Mouse (Mus musculus): ENCODE data around the gene C5ar1. TPM values are rescaled to one million over a fixed set of nuclear protein-coding genes. Genes with fewer than 3 reads are reported as not detected.

Gene C5ar1
- total and polyA plus RNA-seq, 3 experiments: not detected

- DNase-seq (ENCODE audit: low read depth, low spot score): no peak
- no peaks in the 10 kb centered on the region for H3K79me2 ChIP-seq (ENCODE audit: control insufficient read depth, insufficient read depth, low read length, poor library complexity)
- no peak overlapping the region for H3K27ac ChIP-seq (ENCODE audit: control insufficient read depth, low read depth, low read length)
- no peaks in the 10 kb centered on the region for H3K27me3 ChIP-seq (ENCODE audit: control insufficient read depth in 1 of 2, insufficient read depth in 2 of 2, low read length in 2 of 2)
- no peaks in the 10 kb centered on the region for H3K36me3 ChIP-seq (ENCODE audit: control insufficient read depth in 1 of 2, insufficient read depth in 2 of 2, low read length in 2 of 2)
- no peak overlapping the region for H3K9ac ChIP-seq (ENCODE audit: control insufficient read depth, low read depth, low read length, poor library complexity, severe bottlenecking)
- TF ChIP-seq CHD2 (IDR thresholded peaks at IDR 0.05; ENCODE audit: low read length) (no peak), BHLHE40 (IDR thresholded peaks at IDR 0.05; ENCODE audit: borderline replicate concordance, low read depth, low read length) (no peak), ZKSCAN1 (IDR thresholded peaks at IDR 0.05; ENCODE audit: low read depth, low read length) (no peak), USF1 (IDR thresholded peaks at IDR 0.05; ENCODE audit: low read depth, low read length) (no peak)
- H3K4me1 ChIP-seq (ENCODE audit: control insufficient read depth in 1 of 2, insufficient read depth in 2 of 2, low read length in 2 of 2): no peaks in the 10 kb centered on the region
- no peak overlapping the region for H3K4me3 ChIP-seq (ENCODE audit: control insufficient read depth in 1 of 2, insufficient read depth in 1 of 2, low read depth in 2 of 2, low read length in 2 of 2)
- no peaks in the 10 kb centered on the region for H3K9me3 ChIP-seq (replicated peaks; ENCODE audit: insufficient read depth, low read length)
These were observed 60.8 kb downstream of the C5ar1 start for GRCm38 (mm10) chr7:16198540-16198939.

GRCm38 (mm10) chr7:16197166-16197565, 62.2 kb downstream of the C5ar1 start:
- Histone ChIP-seq H3K9ac (ENCODE audit: control insufficient read depth, low read depth, low read length, poor library complexity, severe bottlenecking) (no peak overlapping the region), H3K9me3 (replicated peaks; ENCODE audit: insufficient read depth, low read length) (no peaks in the 10 kb centered on the region), H3K27ac (ENCODE audit: control insufficient read depth, low read depth, low read length) (no peak overlapping the region), H3K4me1 (ENCODE audit: control insufficient read depth in 1 of 2, insufficient read depth in 2 of 2, low read length in 2 of 2) (no peaks in the 10 kb centered on the region), H3K4me3 (ENCODE audit: control insufficient read depth in 1 of 2, insufficient read depth in 1 of 2, low read depth in 2 of 2, low read length in 2 of 2) (no peak overlapping the region), H3K27me3 (ENCODE audit: control insufficient read depth in 1 of 2, insufficient read depth in 2 of 2, low read length in 2 of 2) (no peaks in the 10 kb centered on the region), H3K79me2 (ENCODE audit: control insufficient read depth, insufficient read depth, low read length, poor library complexity) (no peaks in the 10 kb centered on the region), H3K36me3 (ENCODE audit: control insufficient read depth in 1 of 2, insufficient read depth in 2 of 2, low read length in 2 of 2) (no peaks in the 10 kb centered on the region)
- DNase-seq (ENCODE audit: low read depth, low spot score): no peak
- TF ChIP-seq RCOR1 (IDR thresholded peaks at IDR 0.05; ENCODE audit: low read depth, low read length): no peak
- no peak for TF ChIP-seq E2F4 (IDR thresholded peaks at IDR 0.05; ENCODE audit: borderline replicate concordance, low read depth, low read length)
- no peak for TF ChIP-seq USF2 (IDR thresholded peaks at IDR 0.05; ENCODE audit: borderline replicate concordance in 1 of 2, insufficient read depth in 1 of 2, low read depth in 1 of 2, low read length in 2 of 2)
- TF ChIP-seq ETS1 (IDR thresholded peaks at IDR 0.05; ENCODE audit: low read depth, low read length): no peak
- no peak for TF ChIP-seq HCFC1 (IDR thresholded peaks at IDR 0.05; ENCODE audit: low read depth, low read length)
- no peak for TF ChIP-seq SIN3A (IDR thresholded peaks at IDR 0.05; ENCODE audit: low read length)
- TF ChIP-seq TAL1 (IDR thresholded peaks at IDR 0.05; ENCODE audit: low read length): no peak
- TF ChIP-seq MAZ (IDR thresholded peaks at IDR 0.05; ENCODE audit: low read depth, low read length): no peak
- no peak for TF ChIP-seq MYC (IDR thresholded peaks at IDR 0.05; ENCODE audit: low read depth, low read length)
- TF ChIP-seq EP300 (IDR thresholded peaks at IDR 0.05; ENCODE audit: low read depth in 1 of 2, low read length in 2 of 2): no peak
- no peak for TF ChIP-seq MAFK (IDR thresholded peaks at IDR 0.05; ENCODE audit: borderline replicate concordance, low read depth, low read length)
- no peak for TF ChIP-seq GATA1 (IDR thresholded peaks at IDR 0.05; ENCODE audit: low read depth, low read length)
- no peak for TF ChIP-seq JUND (IDR thresholded peaks at IDR 0.05; ENCODE audit: low read depth, low read length)
- TF ChIP-seq MXI1 (IDR thresholded peaks at IDR 0.05; ENCODE audit: low read depth, low read length): no peak
- no peak for TF ChIP-seq CHD1 (IDR thresholded peaks at IDR 0.05; ENCODE audit: low read depth, low read length)
- no peak for TF ChIP-seq CHD2 (IDR thresholded peaks at IDR 0.05; ENCODE audit: low read length)
- TF ChIP-seq ZC3H11A (IDR thresholded peaks at IDR 0.05; ENCODE audit: low read depth, low read length): no peak
- no peak for TF ChIP-seq ZKSCAN1 (IDR thresholded peaks at IDR 0.05; ENCODE audit: low read depth, low read length)
- TF ChIP-seq UBTF (IDR thresholded peaks at IDR 0.05; ENCODE audit: borderline replicate concordance, insufficient read depth, low read depth, low read length): no peak

Other genes starting within 250 kb of the C5ar1 start
- gene Bicra, start 211.6 kb downstream of the C5ar1 start, total RNA-seq (2012; rRNA removed): 0.81 and 1.5 TPM in 2 replicates
- gene Bicra, start 211.6 kb downstream of the C5ar1 start, polyA plus RNA-seq (2012; ENCODE audit: insufficient read depth in 1 of 2, insufficient read length in 2 of 2, low read depth in 1 of 2, low replicate concordance in 2 of 2, missing spikeins in 1 of 2): 10 to 100 TPM in 1 of 2 experiments, not detected in 1; 14.1 TPM
- not detected in 2 replicates for gene Zfp541, start 197.7 kb downstream of the C5ar1 start, total RNA-seq (2012; rRNA removed)
- gene Zfp541, start 197.7 kb downstream of the C5ar1 start, polyA plus RNA-seq (2012; ENCODE audit: insufficient read depth in 1 of 2, insufficient read length in 2 of 2, low read depth in 1 of 2, low replicate concordance in 2 of 2, missing spikeins in 1 of 2): under 1 TPM in 1 of 2 experiments, not detected in 1; 0.01 TPM
- gene Napa, start 161.1 kb downstream of the C5ar1 start, total RNA-seq (2012; rRNA removed): 52.6 and 56.1 TPM in 2 replicates
- 100 to 1,000 TPM in 1 of 2 experiments, not detected in 1; 132 TPM for gene Napa, start 161.1 kb downstream of the C5ar1 start, polyA plus RNA-seq (2012; ENCODE audit: insufficient read depth in 1 of 2, insufficient read length in 2 of 2, low read depth in 1 of 2, low replicate concordance in 2 of 2, missing spikeins in 1 of 2)
- gene Kptn, start 139.6 kb downstream of the C5ar1 start, total RNA-seq (2012; rRNA removed): 16.5 and 17.8 TPM in 2 replicates
- 10 to 100 TPM in 1 of 2 experiments, not detected in 1; 19.6 TPM for gene Kptn, start 139.6 kb downstream of the C5ar1 start, polyA plus RNA-seq (2012; ENCODE audit: insufficient read depth in 1 of 2, insufficient read length in 2 of 2, low read depth in 1 of 2, low replicate concordance in 2 of 2, missing spikeins in 1 of 2)
- gene Slc8a2, start 129.7 kb downstream of the C5ar1 start, total RNA-seq (2012; rRNA removed): not detected in 2 replicates
- gene Slc8a2, start 129.7 kb downstream of the C5ar1 start, polyA plus RNA-seq (2012; ENCODE audit: insufficient read depth in 1 of 2, insufficient read length in 2 of 2, low read depth in 1 of 2, low replicate concordance in 2 of 2, missing spikeins in 1 of 2): under 1 TPM in 1 of 2 experiments, not detected in 1; 0.06 TPM
- 3.8 and 4.8 TPM in 2 replicates for gene Meis3, start 84.5 kb downstream of the C5ar1 start, total RNA-seq (2012; rRNA removed)
- 10 to 100 TPM in 1 of 2 experiments, not detected in 1; 14.9 TPM for gene Meis3, start 84.5 kb downstream of the C5ar1 start, polyA plus RNA-seq (2012; ENCODE audit: insufficient read depth in 1 of 2, insufficient read length in 2 of 2, low read depth in 1 of 2, low replicate concordance in 2 of 2, missing spikeins in 1 of 2)
- gene Dhx34, start 37.5 kb downstream of the C5ar1 start, total RNA-seq (2012; rRNA removed): 5.8 and 6.0 TPM in 2 replicates
- gene Dhx34, start 37.5 kb downstream of the C5ar1 start, polyA plus RNA-seq (2012; ENCODE audit: insufficient read depth in 1 of 2, insufficient read length in 2 of 2, low read depth in 1 of 2, low replicate concordance in 2 of 2, missing spikeins in 1 of 2): 10 to 100 TPM in 1 of 2 experiments, not detected in 1; 13.6 TPM
- gene C5ar2, start 15.4 kb downstream of the C5ar1 start, total RNA-seq (2012; rRNA removed): 0.92 and 1.7 TPM in 2 replicates
- gene C5ar2, start 15.4 kb downstream of the C5ar1 start, polyA plus RNA-seq (2012; ENCODE audit: insufficient read depth in 1 of 2, insufficient read length in 2 of 2, low read depth in 1 of 2, low replicate concordance in 2 of 2, missing spikeins in 1 of 2): under 1 TPM in 1 of 2 experiments, not detected in 1; 0.49 TPM
- gene Inafm1, start 14.1 kb upstream of the C5ar1 start, total RNA-seq (2012; rRNA removed): 38.0 and 50.7 TPM in 2 replicates
- gene Inafm1, start 14.1 kb upstream of the C5ar1 start, polyA plus RNA-seq (2012; ENCODE audit: insufficient read depth in 1 of 2, insufficient read length in 2 of 2, low read depth in 1 of 2, low replicate concordance in 2 of 2, missing spikeins in 1 of 2): 10 to 100 TPM in 1 of 2 experiments, not detected in 1; 87.6 TPM
- gene Ccdc9, start 27.3 kb upstream of the C5ar1 start, total RNA-seq (2012; rRNA removed): 57.4 and 63.6 TPM in 2 replicates
- gene Ccdc9, start 27.3 kb upstream of the C5ar1 start, polyA plus RNA-seq (2012; ENCODE audit: insufficient read depth in 1 of 2, insufficient read length in 2 of 2, low read depth in 1 of 2, low replicate concordance in 2 of 2, missing spikeins in 1 of 2): 10 to 100 TPM in 1 of 2 experiments, not detected in 1; 97.1 TPM
- gene Bbc3, start 48.9 kb upstream of the C5ar1 start, total RNA-seq (2012; rRNA removed): 2.9 and 4.4 TPM in 2 replicates
- 1 to 10 TPM in 1 of 2 experiments, not detected in 1; 9.3 TPM for gene Bbc3, start 48.9 kb upstream of the C5ar1 start, polyA plus RNA-seq (2012; ENCODE audit: insufficient read depth in 1 of 2, insufficient read length in 2 of 2, low read depth in 1 of 2, low replicate concordance in 2 of 2, missing spikeins in 1 of 2)
- 182 and 187 TPM in 2 replicates for gene Sae1, start 128.3 kb upstream of the C5ar1 start, total RNA-seq (2012; rRNA removed)
- gene Sae1, start 128.3 kb upstream of the C5ar1 start, polyA plus RNA-seq (2012; ENCODE audit: insufficient read depth in 1 of 2, insufficient read length in 2 of 2, low read depth in 1 of 2, low replicate concordance in 2 of 2, missing spikeins in 1 of 2): 100 to 1,000 TPM in 1 of 2 experiments, not detected in 1; 287 TPM
- gene Zc3h4, start 141.4 kb upstream of the C5ar1 start, total RNA-seq (2012; rRNA removed): 32.2 and 32.9 TPM in 2 replicates
- gene Zc3h4, start 141.4 kb upstream of the C5ar1 start, polyA plus RNA-seq (2012; ENCODE audit: insufficient read depth in 1 of 2, insufficient read length in 2 of 2, low read depth in 1 of 2, low replicate concordance in 2 of 2, missing spikeins in 1 of 2): 10 to 100 TPM; 59.4 to 71.8 TPM
- 90.1 and 90.8 TPM in 2 replicates for gene Tmem160, start 193.2 kb upstream of the C5ar1 start, total RNA-seq (2012; rRNA removed)
- gene Tmem160, start 193.2 kb upstream of the C5ar1 start, polyA plus RNA-seq (2012; ENCODE audit: insufficient read depth in 1 of 2, insufficient read length in 2 of 2, low read depth in 1 of 2, low replicate concordance in 2 of 2, missing spikeins in 1 of 2): 10 to 100 TPM in 1 of 2 experiments, not detected in 1; 73.3 TPM
- gene Npas1, start 218.2 kb upstream of the C5ar1 start, total RNA-seq (2012; rRNA removed): 0.08 and 0.16 TPM in 2 replicates
- 1 to 10 TPM in 1 of 2 experiments, not detected in 1; 1.3 TPM for gene Npas1, start 218.2 kb upstream of the C5ar1 start, polyA plus RNA-seq (2012; ENCODE audit: insufficient read depth in 1 of 2, insufficient read length in 2 of 2, low read depth in 1 of 2, low replicate concordance in 2 of 2, missing spikeins in 1 of 2)